Mouse (Mus musculus): Measurements from ENCODE around the gene Erp27.

GRCm38 (mm10) chr6:136874599-136874998 is 47.4 kb downstream of the Erp27 start:
- TF ChIP-seq CTCF (conservative IDR thresholded peaks at IDR 0.05 in 1 of 2, IDR thresholded peaks at IDR 0.05 in 1 of 2; ENCODE audit: low read depth in 2 of 2, low read length in 2 of 2) (no peak), POLR2A (IDR thresholded peaks at IDR 0.05; ENCODE audit: low read depth, low read length) (no peak), GABPA (IDR thresholded peaks at IDR 0.05; ENCODE audit: insufficient replicate concordance, low read depth, low read length) (no peak), EP300 (IDR thresholded peaks at IDR 0.05; ENCODE audit: low read length) (no peak), USF1 (IDR thresholded peaks at IDR 0.05; ENCODE audit: low read depth, low read length) (no peak), MAFK (IDR thresholded peaks at IDR 0.05; ENCODE audit: insufficient replicate concordance, low read length) (no peak)

Data from CH12.LX (cell line).